Mouse (Mus musculus) forebrain, embryonic 10.5 days (tissue): ENCODE results near the gene Ppp1r35. TPM values are rescaled to one million over a fixed set of nuclear protein-coding genes. Genes with fewer than 3 reads are reported as not detected.
"Not testable (repeated sequence)": the region's sequence is repeated elsewhere in the genome, so short reads cannot be mapped to it uniquely, and the experiment has no call there.

Source experiments
- DNase-seq: peaks from one replicate; pipeline ENCODE4 v3.0.0-alpha.2; 2017; ENCODE audit warnings: low spot score; ENCODE audit errors: extremely low spot score
- H3K27ac ChIP-seq: fragments of 300-500 bp; sonication (generic); 2 replicates; pipeline ENCODE4 v1.5.1; 2016; ENCODE audit warnings: mild to moderate bottlenecking
- H3K27me3 ChIP-seq: fragments of 300-500 bp; sonication (generic); 2 replicates; pipeline ENCODE4 v1.6.1; 2016; ENCODE audit warnings: mild to moderate bottlenecking; ENCODE audit not compliant: poor library complexity, severe bottlenecking
- H3K36me3 ChIP-seq: fragments of 300-500 bp; sonication (generic); replicated peaks from 2 replicates; pipeline ENCODE4 v1.6.1; 2016; ENCODE audit warnings: mild to moderate bottlenecking, moderate library complexity
- H3K4me1 ChIP-seq: fragments of 300-500 bp; sonication (generic); 2 replicates; pipeline ENCODE4 v1.6.1; 2016
- H3K4me3 ChIP-seq: fragments of 300-500 bp; sonication (generic); 2 replicates; pipeline ENCODE4 v1.5.1; 2016; ENCODE audit warnings: mild to moderate bottlenecking, moderate library complexity
- H3K9me3 ChIP-seq: fragments of 300-500 bp; sonication (generic); 2 replicates; pipeline ENCODE4 v1.6.1; 2016; ENCODE audit warnings: mild to moderate bottlenecking, moderate library complexity
- WGBS: fragments of 180-500 bp; shearing (Covaris S2); methylation state at CpG from one replicate; pipeline ENCODE4 v1.1.7; 2016; 5-methylcytosine and 5-hydroxymethylcytosine counted together
- polyA plus RNA-seq: library from polyadenylated mRNA; unstranded; fragments of >200 nt; fragmentation: Nextera tagmentation; extraction: Ambion mirVana; gene quantifications from 2 replicates; pipeline ENCODE4 v1.2.1, GENCODE M21; 2016

Ppp1r35 gene
- polyA plus RNA-seq, 1 experiment from 2014 or later, result 47.5 TPM

GRCm38 (mm10) chr5:137745214-137746171, 33.2 kb upstream of the Ppp1r35 start, which contains the start of gene Tsc22d4:
Gene Tsc22d4 (plus strand): TSS chr5:137745730.
- peak within 1 kb of the TSS; percentile 80 for H3K4me3 ChIP-seq
- peaks cover 6% of the 10 kb centered on the region for H3K36me3 ChIP-seq
- H3K27ac ChIP-seq, result peak within 1 kb of the TSS; percentile 94
- 5% methylated on average over 28 of the region's 28 CpGs for WGBS
- peaks cover 69% of the 10 kb centered on the region for H3K4me1 ChIP-seq
- no peaks in the 10 kb centered on the region for H3K9me3 ChIP-seq
- H3K27me3 ChIP-seq, result 0 out of 2 replicates have a peak, but pooled peaks cover 7% of the 10 kb centered on the region
- DNase-seq, result peak; percentile 86

GRCm38 (mm10) chr5:137746282-137746850, 32.3 kb upstream of the Ppp1r35 start:
- WGBS, result under 1% methylated on average over 20 of the region's 20 CpGs
- Histone ChIP-seq H3K4me1 (peaks cover 60% of the 10 kb centered on the region), H3K9me3 (no peaks in the 10 kb centered on the region)

GRCm38 (mm10) chr5:137746851-137747325, 31.8 kb upstream of the Ppp1r35 start:
- H3K27ac ChIP-seq, result peak overlapping the region; percentile 94
- no peak for DNase-seq
- H3K4me3 ChIP-seq, result peak overlapping the region; percentile 80
- H3K9me3 ChIP-seq, result no peaks in the 10 kb centered on the region
- 0 out of 2 replicates have a peak, but pooled peaks cover 7% of the 10 kb centered on the region for H3K27me3 ChIP-seq
- H3K36me3 ChIP-seq, result peaks cover 19% of the 10 kb centered on the region
- peaks cover 55% of the 10 kb centered on the region for H3K4me1 ChIP-seq
- 1% methylated on average over 16 of the region's 16 CpGs for WGBS

More at GRCm38 (mm10) chr5:137746282-137746850, 32.3 kb upstream of the Ppp1r35 start:
- peaks cover 14% of the 10 kb centered on the region for H3K36me3 ChIP-seq
- peak overlapping the region; percentile 94 for H3K27ac ChIP-seq
- H3K27me3 ChIP-seq, result 0 out of 2 replicates have a peak, but pooled peaks cover 7% of the 10 kb centered on the region
- peak; percentile 72 for DNase-seq
- peak overlapping the region; percentile 80 for H3K4me3 ChIP-seq

GRCm38 (mm10) chr5:137747326-137747961, 31.2 kb upstream of the Ppp1r35 start:
- Histone ChIP-seq H3K27ac (peak overlapping the region; percentile 94), H3K4me3 (peak overlapping the region; percentile 80), H3K4me1 (peaks cover 52% of the 10 kb centered on the region), H3K36me3 (peaks cover 25% of the 10 kb centered on the region), H3K27me3 (0 out of 2 replicates have a peak, but pooled peaks cover 4% of the 10 kb centered on the region), H3K9me3 (no peaks in the 10 kb centered on the region)
- no peak for DNase-seq
- WGBS, result 6% methylated on average over 26 of the region's 26 CpGs

- H3K9me3 ChIP-seq, result no peaks in the 10 kb centered on the region
- H3K4me1 ChIP-seq, result peaks cover 52% of the 10 kb centered on the region
- peaks cover 33% of the 10 kb centered on the region for H3K36me3 ChIP-seq
- WGBS, result 52% methylated on average over 5 of the region's 5 CpGs
- H3K27me3 ChIP-seq, result no peaks in the 10 kb centered on the region
- peak overlapping the region; percentile 56; the same call in 1 of the 2 replicates for H3K27ac ChIP-seq
- DNase-seq, result no peak
- H3K4me3 ChIP-seq, result peak overlapping the region; percentile 80
Observed at GRCm38 (mm10) chr5:137748130-137748770, 30.4 kb upstream of the Ppp1r35 start.

- peak overlapping the region; percentile 80 for H3K4me3 ChIP-seq
- H3K36me3 ChIP-seq, result peaks cover 44% of the 10 kb centered on the region
- H3K27ac ChIP-seq, result peak overlapping the region; percentile 40; the same call in 1 of the 2 replicates
- peaks cover 56% of the 10 kb centered on the region for H3K4me1 ChIP-seq
- 81% methylated on average over 6 of the region's 6 CpGs for WGBS
- H3K27me3 ChIP-seq, result no peaks in the 10 kb centered on the region
- DNase-seq, result no peak
- H3K9me3 ChIP-seq, result no peaks in the 10 kb centered on the region
Observed at GRCm38 (mm10) chr5:137749196-137749836, 29.3 kb upstream of the Ppp1r35 start.

- not testable (repeated sequence) for H3K4me3 ChIP-seq, H3K27me3 ChIP-seq, H3K27ac ChIP-seq, H3K9me3 ChIP-seq, DNase-seq
- Histone ChIP-seq H3K4me1 (peaks cover 48% of the 10 kb centered on the region), H3K36me3 (peaks cover 46% of the 10 kb centered on the region)
- 96% methylated on average over 6 of the region's 8 CpGs for WGBS
Observed at GRCm38 (mm10) chr5:137750212-137750611, 28.4 kb upstream of the Ppp1r35 start.

GRCm38 (mm10) chr5:137751221-137751887, 27.3 kb upstream of the Ppp1r35 start:
- Histone ChIP-seq H3K27ac (no peak overlapping the region), H3K4me1 (peaks cover 36% of the 10 kb centered on the region), H3K9me3 (no peaks in the 10 kb centered on the region), H3K27me3 (no peaks in the 10 kb centered on the region), H3K4me3 (no peak overlapping the region), H3K36me3 (peaks cover 58% of the 10 kb centered on the region)
- DNase-seq, result no peak
- whole genome bisulfite sequencing, result 94% methylated on average over 13 of the region's 13 CpGs

- Histone ChIP-seq H3K4me1 (peaks cover 31% of the 10 kb centered on the region), H3K9me3 (no peaks in the 10 kb centered on the region), H3K27me3 (no peaks in the 10 kb centered on the region), H3K27ac (no peak overlapping the region), H3K36me3 (peaks cover 64% of the 10 kb centered on the region), H3K4me3 (no peak overlapping the region)
- WGBS, result 92% methylated on average over 6 of the region's 6 CpGs
- no peak for DNase-seq
Observed at GRCm38 (mm10) chr5:137751988-137752387, 26.7 kb upstream of the Ppp1r35 start.

GRCm38 (mm10) chr5:137753111-137753832, 25.4 kb upstream of the Ppp1r35 start:
- Histone ChIP-seq H3K4me3 (no peak overlapping the region; the same call in 1 of the 2 replicates), H3K4me1 (peaks cover 20% of the 10 kb centered on the region), H3K9me3 (no peaks in the 10 kb centered on the region), H3K27me3 (no peaks in the 10 kb centered on the region), H3K36me3 (peaks cover 75% of the 10 kb centered on the region), H3K27ac (no peak overlapping the region)
- 81% methylated on average over 13 of the region's 13 CpGs for WGBS
- no peak for DNase-seq

- Histone ChIP-seq H3K4me3 (no peak overlapping the region), H3K27me3 (no peaks in the 10 kb centered on the region), H3K36me3 (peaks cover 88% of the 10 kb centered on the region), H3K4me1 (peaks cover 12% of the 10 kb centered on the region; the same call in 1 of the 2 replicates), H3K9me3 (no peaks in the 10 kb centered on the region), H3K27ac (no peak overlapping the region)
- no peak for DNase-seq
- WGBS, result 86% methylated on average over 5 of the region's 5 CpGs
Observed at GRCm38 (mm10) chr5:137755425-137755824, 23.2 kb upstream of the Ppp1r35 start.
